Mouse (Mus musculus): ENCODE measurements around the gene Tmprss12. TPM values are rescaled to one million over a fixed set of nuclear protein-coding genes. Genes with fewer than 3 reads are reported as not detected.
"Not testable (repeated sequence)": the region's sequence is repeated elsewhere in the genome, so short reads cannot be mapped to it uniquely, and the experiment has no call there.

The Tmprss12 gene
- polyA plus RNA-seq, 1 experiment from 2014 or later: not detected

GRCm38 (mm10) chr15:100318014-100318671, 37.5 kb downstream of the Tmprss12 start:
- 74% methylated on average over 4 of the region's 4 CpGs for WGBS
- H3K36me3 ChIP-seq (ENCODE audit: control insufficient read depth, insufficient read depth, low read length); H3K27me3 ChIP-seq (ENCODE audit: control insufficient read depth, insufficient read depth, low read length); H3K4me3 ChIP-seq (ENCODE audit: control insufficient read depth in 1 of 2, insufficient read depth in 1 of 2, low read depth in 1 of 2, low read length in 2 of 2); H3K9me3 ChIP-seq (ENCODE audit: control insufficient read depth, low read length); H3K27ac ChIP-seq (replicated peaks in 1 of 2; ENCODE audit: control insufficient read depth in 1 of 2, insufficient read depth in 1 of 2, low read depth in 2 of 2, low read length in 2 of 2); ATAC-seq (ENCODE audit: insufficient number of reproducible peaks, insufficient read depth, low FRiP score, low read depth); H3K9ac ChIP-seq (ENCODE audit: low read length); H3K4me1 ChIP-seq (ENCODE audit: control insufficient read depth in 2 of 2, insufficient read depth in 2 of 2, low read length in 2 of 2); H3K4me2 ChIP-seq (ENCODE audit: low read length): not testable (repeated sequence)

DNA sequence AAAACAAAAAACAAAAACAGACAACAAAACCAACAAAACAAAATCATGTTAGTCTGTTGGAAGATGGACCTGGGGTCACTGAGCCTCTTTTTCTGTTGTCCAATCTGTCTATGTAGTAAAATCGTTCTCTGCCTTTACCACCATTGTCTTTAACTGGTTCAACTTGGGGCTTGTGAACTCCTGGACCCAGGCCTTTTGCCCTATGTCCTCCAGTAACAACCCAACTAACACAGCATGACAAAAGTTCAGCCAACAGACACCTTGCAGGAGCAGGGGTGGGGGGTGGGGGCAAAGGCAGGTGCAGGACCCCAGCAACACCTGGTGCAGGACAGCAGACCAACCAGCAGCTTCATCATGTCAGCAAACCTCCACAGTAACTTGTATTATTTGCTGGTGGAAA, 39.2 kb downstream of the Tmprss12 start:
- no peaks in the 10 kb centered on the region; a peak in 1 of 4 replicates for H3K4me1 ChIP-seq (ENCODE audit: control insufficient read depth in 2 of 2, insufficient read depth in 2 of 2, low read length in 2 of 2)
- H3K27me3 ChIP-seq (ENCODE audit: control insufficient read depth, insufficient read depth, low read length): no peaks in the 10 kb centered on the region
- no peak overlapping the region for H3K9ac ChIP-seq (ENCODE audit: low read length)
- H3K4me2 ChIP-seq (ENCODE audit: low read length): no peak overlapping the region
- 72% methylated on average over 1 of the region's 1 CpGs for WGBS
- H3K4me3 ChIP-seq (ENCODE audit: control insufficient read depth in 1 of 2, insufficient read depth in 1 of 2, low read depth in 1 of 2, low read length in 2 of 2): no peak overlapping the region
- H3K36me3 ChIP-seq (ENCODE audit: control insufficient read depth, insufficient read depth, low read length): no peaks in the 10 kb centered on the region
- H3K9me3 ChIP-seq (ENCODE audit: control insufficient read depth, low read length): no peaks in the 10 kb centered on the region
- ATAC-seq (ENCODE audit: insufficient number of reproducible peaks, insufficient read depth, low FRiP score, low read depth): no peak
- H3K27ac ChIP-seq (replicated peaks in 1 of 2; ENCODE audit: control insufficient read depth in 1 of 2, insufficient read depth in 1 of 2, low read depth in 2 of 2, low read length in 2 of 2): no peak overlapping the region

- WGBS: 67% methylated on average over 9 of the region's 9 CpGs
- Histone ChIP-seq H3K4me3 (ENCODE audit: control insufficient read depth in 1 of 2, insufficient read depth in 1 of 2, low read depth in 1 of 2, low read length in 2 of 2) (no peak overlapping the region), H3K4me1 (ENCODE audit: control insufficient read depth in 2 of 2, insufficient read depth in 2 of 2, low read length in 2 of 2) (no peaks in the 10 kb centered on the region; a peak in 1 of 4 replicates), H3K9me3 (ENCODE audit: control insufficient read depth, low read length) (no peaks in the 10 kb centered on the region), H3K27ac (replicated peaks in 1 of 2; ENCODE audit: control insufficient read depth in 1 of 2, insufficient read depth in 1 of 2, low read depth in 2 of 2, low read length in 2 of 2) (no peak overlapping the region), H3K27me3 (ENCODE audit: control insufficient read depth, insufficient read depth, low read length) (no peaks in the 10 kb centered on the region), H3K9ac (ENCODE audit: low read length) (no peak overlapping the region), H3K36me3 (ENCODE audit: control insufficient read depth, insufficient read depth, low read length) (no peaks in the 10 kb centered on the region), H3K4me2 (ENCODE audit: low read length) (no peak overlapping the region)
- ATAC-seq (ENCODE audit: insufficient number of reproducible peaks, insufficient read depth, low FRiP score, low read depth): no peak
These were observed 39.8 kb downstream of the Tmprss12 start for GRCm38 (mm10) chr15:100320295-100320905.

- H3K4me1 ChIP-seq (ENCODE audit: control insufficient read depth in 2 of 2, insufficient read depth in 2 of 2, low read length in 2 of 2): no peaks in the 10 kb centered on the region; a peak in 1 of 4 replicates
- 43% methylated on average over 5 of the region's 5 CpGs for WGBS
- no peak overlapping the region for H3K9ac ChIP-seq (ENCODE audit: low read length)
- H3K4me3 ChIP-seq (ENCODE audit: control insufficient read depth in 1 of 2, insufficient read depth in 1 of 2, low read depth in 1 of 2, low read length in 2 of 2): no peak overlapping the region
- H3K27ac ChIP-seq (replicated peaks in 1 of 2; ENCODE audit: control insufficient read depth in 1 of 2, insufficient read depth in 1 of 2, low read depth in 2 of 2, low read length in 2 of 2): no peak overlapping the region
- no peaks in the 10 kb centered on the region for H3K27me3 ChIP-seq (ENCODE audit: control insufficient read depth, insufficient read depth, low read length)
- ATAC-seq (ENCODE audit: insufficient number of reproducible peaks, insufficient read depth, low FRiP score, low read depth): no peak
- H3K4me2 ChIP-seq (ENCODE audit: low read length): no peak overlapping the region
- H3K36me3 ChIP-seq (ENCODE audit: control insufficient read depth, insufficient read depth, low read length): no peaks in the 10 kb centered on the region
- no peaks in the 10 kb centered on the region for H3K9me3 ChIP-seq (ENCODE audit: control insufficient read depth, low read length)
These were observed 40.5 kb downstream of the Tmprss12 start for GRCm38 (mm10) chr15:100321134-100321533.

DNA sequence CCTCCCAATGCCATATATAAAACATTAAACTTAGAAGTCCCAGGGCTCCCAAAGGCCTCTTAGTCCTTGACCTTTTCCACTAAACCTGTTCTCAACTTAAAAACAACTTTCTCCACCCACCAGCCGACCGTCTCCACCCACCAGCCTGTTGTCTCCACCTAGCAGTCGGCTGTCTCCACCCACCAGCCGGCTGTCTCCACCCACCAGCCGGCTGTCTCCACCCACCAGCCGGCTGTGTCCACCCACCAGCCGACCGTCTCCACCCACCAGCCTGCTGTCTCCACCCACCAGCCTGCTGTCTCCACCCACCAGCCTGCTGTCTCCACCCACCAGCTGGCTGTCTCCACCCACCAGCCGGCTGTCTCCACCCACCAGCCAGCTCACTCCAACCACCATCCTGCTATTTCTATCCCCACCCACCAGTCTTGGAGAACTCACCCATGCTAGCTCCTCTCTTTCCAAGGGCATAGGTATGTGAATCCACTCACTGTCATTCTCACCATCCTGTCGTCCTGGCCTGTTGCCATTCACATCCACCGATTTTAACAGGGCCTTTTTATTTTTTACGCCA, 43.5 kb downstream of the Tmprss12 start:
- no peak for ATAC-seq (ENCODE audit: insufficient number of reproducible peaks, insufficient read depth, low FRiP score, low read depth)
- H3K27ac ChIP-seq (replicated peaks in 1 of 2; ENCODE audit: control insufficient read depth in 1 of 2, insufficient read depth in 1 of 2, low read depth in 2 of 2, low read length in 2 of 2): no peak overlapping the region
- H3K27me3 ChIP-seq (ENCODE audit: control insufficient read depth, insufficient read depth, low read length): no peaks in the 10 kb centered on the region
- 69% methylated on average over 12 of the region's 12 CpGs for WGBS
- no peaks in the 10 kb centered on the region for H3K36me3 ChIP-seq (ENCODE audit: control insufficient read depth, insufficient read depth, low read length)
- no peaks in the 10 kb centered on the region; a peak in 1 of 4 replicates for H3K4me1 ChIP-seq (ENCODE audit: control insufficient read depth in 2 of 2, insufficient read depth in 2 of 2, low read length in 2 of 2)
- no peak overlapping the region for H3K4me2 ChIP-seq (ENCODE audit: low read length)
- H3K9me3 ChIP-seq (ENCODE audit: control insufficient read depth, low read length): no peaks in the 10 kb centered on the region
- H3K4me3 ChIP-seq (ENCODE audit: control insufficient read depth in 1 of 2, insufficient read depth in 1 of 2, low read depth in 1 of 2, low read length in 2 of 2): no peak overlapping the region
- H3K9ac ChIP-seq (ENCODE audit: low read length): no peak overlapping the region

DNA sequence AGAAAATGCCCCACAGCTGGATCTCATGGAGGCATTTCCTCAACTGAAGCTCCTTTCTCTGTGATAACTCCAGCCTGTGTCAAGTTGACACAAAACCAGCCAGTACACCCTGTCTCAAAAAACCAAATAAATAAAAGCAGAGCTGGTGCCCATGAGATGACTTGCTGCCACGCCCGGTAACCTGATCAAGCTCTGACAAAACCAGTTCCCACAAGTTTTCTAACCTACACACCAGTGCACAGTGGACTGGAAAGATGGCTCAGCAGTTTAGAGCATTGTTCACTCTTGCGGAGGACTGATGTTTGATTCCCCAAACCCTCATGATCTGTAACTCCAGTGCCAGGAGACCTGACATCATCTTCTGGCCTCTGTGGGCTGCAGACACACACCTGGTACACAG, 44.6 kb downstream of the Tmprss12 start:
- no peak overlapping the region for H3K9ac ChIP-seq (ENCODE audit: low read length)
- ATAC-seq (ENCODE audit: insufficient number of reproducible peaks, insufficient read depth, low FRiP score, low read depth): no peak
- no peak overlapping the region for H3K27ac ChIP-seq (replicated peaks in 1 of 2; ENCODE audit: control insufficient read depth in 1 of 2, insufficient read depth in 1 of 2, low read depth in 2 of 2, low read length in 2 of 2)
- no peaks in the 10 kb centered on the region for H3K27me3 ChIP-seq (ENCODE audit: control insufficient read depth, insufficient read depth, low read length)
- H3K36me3 ChIP-seq (ENCODE audit: control insufficient read depth, insufficient read depth, low read length): no peaks in the 10 kb centered on the region
- WGBS: 95% methylated on average over 3 of the region's 3 CpGs
- H3K4me1 ChIP-seq (ENCODE audit: control insufficient read depth in 2 of 2, insufficient read depth in 2 of 2, low read length in 2 of 2): no peaks in the 10 kb centered on the region
- H3K4me3 ChIP-seq (ENCODE audit: control insufficient read depth in 1 of 2, insufficient read depth in 1 of 2, low read depth in 1 of 2, low read length in 2 of 2): no peak overlapping the region
- H3K4me2 ChIP-seq (ENCODE audit: low read length): no peak overlapping the region
- no peaks in the 10 kb centered on the region for H3K9me3 ChIP-seq (ENCODE audit: control insufficient read depth, low read length)

GRCm38 (mm10) chr15:100328089-100328488, 47.5 kb downstream of the Tmprss12 start:
- not testable (repeated sequence) for H3K4me1 ChIP-seq (ENCODE audit: control insufficient read depth in 2 of 2, insufficient read depth in 2 of 2, low read length in 2 of 2); ATAC-seq (ENCODE audit: insufficient number of reproducible peaks, insufficient read depth, low FRiP score, low read depth); H3K27ac ChIP-seq (replicated peaks in 1 of 2; ENCODE audit: control insufficient read depth in 1 of 2, insufficient read depth in 1 of 2, low read depth in 2 of 2, low read length in 2 of 2); H3K36me3 ChIP-seq (ENCODE audit: control insufficient read depth, insufficient read depth, low read length); H3K4me2 ChIP-seq (ENCODE audit: low read length); H3K4me3 ChIP-seq (ENCODE audit: control insufficient read depth in 1 of 2, insufficient read depth in 1 of 2, low read depth in 1 of 2, low read length in 2 of 2); H3K9me3 ChIP-seq (ENCODE audit: control insufficient read depth, low read length); H3K9ac ChIP-seq (ENCODE audit: low read length); H3K27me3 ChIP-seq (ENCODE audit: control insufficient read depth, insufficient read depth, low read length)
- WGBS: 57% methylated on average over 3 of the region's 4 CpGs
